Comparison of ENCODE assay signal across 9 mouse cellular contexts in the genomic region with DNA sequence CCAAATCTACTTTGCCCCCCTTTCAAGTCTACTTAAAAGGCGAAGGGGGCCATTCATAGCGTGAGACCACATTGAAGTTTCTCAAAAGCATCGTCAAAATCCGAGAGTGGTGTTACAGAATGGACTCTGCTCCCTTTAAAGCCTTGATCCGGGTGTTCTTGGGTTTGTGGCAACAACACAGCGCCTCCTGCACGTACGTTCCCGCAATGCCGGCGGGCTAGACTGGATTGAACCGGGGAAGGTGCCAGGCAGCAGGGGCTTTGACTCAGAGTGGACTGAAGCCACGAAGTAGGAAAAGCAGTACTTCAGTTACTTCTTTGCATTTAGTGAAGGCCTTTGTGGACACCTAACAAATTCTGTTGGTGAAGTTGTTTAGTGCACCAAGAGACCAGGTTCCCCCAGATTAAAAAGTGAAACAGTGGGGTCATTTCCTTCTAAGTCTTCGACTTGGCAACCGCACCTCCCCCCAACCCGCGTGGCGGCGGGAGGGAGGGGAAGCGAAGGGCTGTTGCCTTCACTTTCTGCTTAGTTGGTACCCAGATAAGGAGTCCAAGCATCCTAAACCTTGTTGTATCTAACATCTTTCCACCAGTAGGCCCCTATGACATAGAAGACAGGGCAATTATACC. TPM values are rescaled to one million over a fixed set of nuclear protein-coding genes. Genes with fewer than 3 reads are reported as not detected.
A peak's percentile ranks its signal among the peaks of the same experiment; 100 is the strongest.
DNase-seq lines count a peak whose midpoint lies in the region; ATAC-seq and TF ChIP-seq lines count a peak whose summit lies in the region.
"Had no signal": no experiment of that assay in that cellular context is flagged by ENCODE, and none has a peak within 500 bp of the region (broad histone marks: within the 10 kb centered on the region; RNA-seq: fewer than 3 reads in every experiment).

No protein-coding gene starts in this region.

- H3K4me2 ChIP-seq in heart, embryonic 11.5 days = peak overlapping the region; percentile 22; the same call in 1 of the 2 replicates
- peak overlapping the region; percentile 32 for H3K4me2 ChIP-seq in intestine, postnatal 0 days (replicated peaks; ENCODE audit: low read depth)
- peak overlapping the region; percentile 26 for H3K4me2 ChIP-seq in midbrain, embryonic 12.5 days (replicated peaks)

- H3K9ac ChIP-seq in heart, embryonic 11.5 days (ENCODE audit: low read depth, low read length) = no peak overlapping the region
- H3K9ac ChIP-seq in intestine, postnatal 0 days (ENCODE audit: low read depth, low read length) = no peak overlapping the region
- no peak overlapping the region for H3K9ac ChIP-seq in midbrain, embryonic 12.5 days (replicated peaks)

- no peaks in the 10 kb centered on the region for H3K9me3 ChIP-seq in heart, embryonic 11.5 days (replicated peaks; ENCODE audit: control insufficient read depth, low read length)
- no peaks in the 10 kb centered on the region for H3K9me3 ChIP-seq in intestine, postnatal 0 days (ENCODE audit: control insufficient read depth)
- no peaks in the 10 kb centered on the region for H3K9me3 ChIP-seq in midbrain, embryonic 12.5 days

- TF ChIP-seq CTCF in intestine, postnatal 0 days (IDR thresholded peaks at IDR 0.05; ENCODE audit: low read depth) = peak; percentile 76
- TF ChIP-seq CTCF in left cerebral cortex, adult 2 months (IDR thresholded peaks at IDR 0.05) = no peak

- ATAC-seq in heart, embryonic 11.5 days (replicated peaks; ENCODE audit: insufficient number of reproducible peaks, low FRiP score, low TSS enrichment) = no peak
- peak; percentile 26; the same call in 1 of the 2 replicates for ATAC-seq in intestine, postnatal 0 days
- ATAC-seq in midbrain, embryonic 12.5 days (ENCODE audit: low FRiP score, low read depth) = no peak

- no peak for DNase-seq in heart, postnatal 25 days (ENCODE audit: low spot score)
- DNase-seq in embryo, embryonic 10.5 days (ENCODE audit: low spot score) = peak; percentile 75
- DNase-seq in thymus, postnatal 36 days = no peak
- DNase-seq in left cerebral cortex, adult 2 months (ENCODE audit: extremely low spot score in 1 of 2, low spot score in 2 of 2) = no peak
- no peak for DNase-seq in urinary bladder, postnatal 4 days (ENCODE audit: low spot score in 2 of 2)

- H3K4me1 ChIP-seq in heart, embryonic 11.5 days (ENCODE audit: control insufficient read depth, insufficient read depth, low read length) = peaks cover 12% of the 10 kb centered on the region; the same call in 1 of the 2 replicates
- H3K4me1 ChIP-seq in intestine, postnatal 0 days (replicated peaks; ENCODE audit: control insufficient read depth, insufficient read depth, low read length) = no peaks in the 10 kb centered on the region
- peaks cover 19% of the 10 kb centered on the region for H3K4me1 ChIP-seq in midbrain, embryonic 12.5 days

- H3K36me3 ChIP-seq in heart, embryonic 11.5 days (ENCODE audit: control insufficient read depth, insufficient read depth, low read length) = no peaks in the 10 kb centered on the region
- H3K36me3 ChIP-seq in intestine, postnatal 0 days (ENCODE audit: control insufficient read depth, insufficient read depth) = no peaks in the 10 kb centered on the region
- H3K36me3 ChIP-seq in midbrain, embryonic 12.5 days = no peaks in the 10 kb centered on the region

- H3K27me3 ChIP-seq in heart, embryonic 11.5 days (ENCODE audit: control insufficient read depth, insufficient read depth, low read length) = peaks cover 93% of the 10 kb centered on the region
- peaks cover 67% of the 10 kb centered on the region for H3K27me3 ChIP-seq in intestine, postnatal 0 days (replicated peaks; ENCODE audit: control insufficient read depth, insufficient read depth, low read length)
- H3K27me3 ChIP-seq in midbrain, embryonic 12.5 days = peaks cover 96% of the 10 kb centered on the region

- 2% methylated on average over 20 of the region's 20 CpGs for WGBS in heart, embryonic 11.5 days (ENCODE audit: insufficient replicate concordance)
- WGBS in intestine, postnatal 0 days = 1% methylated on average over 20 of the region's 20 CpGs
- 1% methylated on average over 20 of the region's 20 CpGs for WGBS in midbrain, embryonic 12.5 days

- no peak overlapping the region for H3K4me3 ChIP-seq in heart, embryonic 11.5 days (ENCODE audit: low read depth, low read length)
- no peak overlapping the region for H3K4me3 ChIP-seq in intestine, postnatal 0 days (ENCODE audit: low read depth, low read length)
- H3K4me3 ChIP-seq in midbrain, embryonic 12.5 days = peak overlapping the region; percentile 17; the same call in 1 of the 2 replicates
- no peak overlapping the region for H3K4me3 ChIP-seq in left cerebral cortex, adult 2 months

- H3K27ac ChIP-seq in heart, embryonic 11.5 days (ENCODE audit: low read depth, low read length) = no peak overlapping the region
- no peak overlapping the region for H3K27ac ChIP-seq in intestine, postnatal 0 days (ENCODE audit: low read depth, low read length)
- peak overlapping the region; percentile 39 for H3K27ac ChIP-seq in midbrain, embryonic 12.5 days (replicated peaks)
- H3K27ac ChIP-seq in left cerebral cortex, adult 2 months = no peak overlapping the region

- intact Hi-C loops in heart, postnatal 25 days (cut with DNase I) = loop anchor here (5.0 to 10.0 kb wide), 3 partner anchors 264 to 1024 kb away; partner anchors contain the start of gene Pax9
- intact Hi-C loops in left cerebral cortex, adult 2 months (cut with DNase I) = loop anchor here (5.0 to 10.0 kb wide), 4 partner anchors 264 to 1016 kb away; partner anchors contain the start of gene Pax9

RNA-seq across cellular contexts. Expression of gene Foxa1, which starts 1.8 kb away (rescaled TPM):
- polyA plus RNA-seq in heart, embryonic 11.5 days (2014; fragmentation: Nextera tagmentation; extraction: Ambion mirVana) = 0.27 and 0.59 TPM in 2 replicates
- not detected for total RNA-seq in heart, postnatal 25 days (2021)
- 3.7 and 4.0 TPM in 2 replicates for polyA plus RNA-seq in intestine, postnatal 0 days (2015; fragmentation: Nextera tagmentation; extraction: Ambion mirVana)
- 3.8 and 4.2 TPM in 2 replicates for polyA plus RNA-seq in midbrain, embryonic 12.5 days (2016; fragmentation: Nextera tagmentation; extraction: Ambion mirVana)
- total RNA-seq in left cerebral cortex, adult 2 months (2021) = not detected
- total RNA-seq: layer of hippocampus, adult 18-20 months had no signal

RNA-seq across cellular contexts. Expression of gene Ttc6, which starts 15.4 kb away (rescaled TPM):
- polyA plus RNA-seq in heart, embryonic 11.5 days (2014; fragmentation: Nextera tagmentation; extraction: Ambion mirVana) = 0.10 and 0.49 TPM in 2 replicates
- total RNA-seq in heart, postnatal 25 days (2021) = under 1 TPM in 1 of 2 experiments, not detected in 1; 0.08 TPM
- polyA plus RNA-seq in intestine, postnatal 0 days (2015; fragmentation: Nextera tagmentation; extraction: Ambion mirVana) = 0.20 and 0.43 TPM in 2 replicates
- polyA plus RNA-seq in midbrain, embryonic 12.5 days (2016; fragmentation: Nextera tagmentation; extraction: Ambion mirVana) = 2.0 and 3.6 TPM in 2 replicates
- total RNA-seq in left cerebral cortex, adult 2 months (2021) = under 1 TPM in 1 of 2 experiments, not detected in 1; 0.05 TPM
